Mouse (Mus musculus): ENCODE results near the gene Sucnr1. TPM values are rescaled to one million over a fixed set of nuclear protein-coding genes. Genes with fewer than 3 reads are reported as not detected.

Sucnr1 gene
- 2.3 TPM for polyA plus RNA-seq (2014; fragmentation: Illumina TruSeq; extraction: RNeasy Lipid Tissue Mini Kit (QIAGEN cat#74804))

DNA sequence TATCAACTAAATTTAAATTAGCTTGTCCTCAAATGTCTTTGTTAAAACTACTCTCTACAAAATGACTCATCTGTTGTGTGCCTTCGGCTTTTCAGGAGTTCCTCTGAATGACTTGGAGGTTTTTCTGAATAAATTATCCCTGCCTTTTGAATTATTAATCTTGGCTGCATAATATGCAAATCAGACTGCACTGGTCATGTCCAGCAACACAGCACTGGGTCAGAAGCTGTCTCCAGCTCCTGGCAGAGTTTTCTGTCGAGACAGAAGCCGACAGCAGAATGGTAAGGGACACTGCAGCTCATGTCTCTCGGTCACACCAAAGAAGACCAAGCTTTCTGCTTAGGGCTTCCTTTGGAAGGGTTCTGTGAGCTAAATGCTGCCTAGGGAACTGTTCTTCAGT is at the start of gene Sucnr1:
TSS of gene Sucnr1 (plus strand) at position 222 of the 400 bp plus-strand sequence.

Other genes starting within 250 kb of the Sucnr1 start
- gene Gm8298, start 220.8 kb upstream of the Sucnr1 start, polyA plus RNA-seq (2014; fragmentation: Illumina TruSeq; extraction: RNeasy Lipid Tissue Mini Kit (QIAGEN cat#74804)) = not detected
- gene C130079G13Rik, start 156.7 kb upstream of the Sucnr1 start, polyA plus RNA-seq (2014; fragmentation: Illumina TruSeq; extraction: RNeasy Lipid Tissue Mini Kit (QIAGEN cat#74804)) = not detected
- not detected for gene Aadacl2, start 75.1 kb upstream of the Sucnr1 start, polyA plus RNA-seq (2014; fragmentation: Illumina TruSeq; extraction: RNeasy Lipid Tissue Mini Kit (QIAGEN cat#74804))
- gene Aadac, start 56.2 kb upstream of the Sucnr1 start, polyA plus RNA-seq (2014; fragmentation: Illumina TruSeq; extraction: RNeasy Lipid Tissue Mini Kit (QIAGEN cat#74804)) = 2.5 TPM

All from ovary, adult 10 weeks (tissue).